Mouse (Mus musculus) erythroblast, embryonic 14.5 days (primary cell): ENCODE data around the gene Phc2. TPM values are rescaled to one million over a fixed set of nuclear protein-coding genes. Genes with fewer than 3 reads are reported as not detected.
A peak's percentile ranks its signal among the peaks of the same experiment; 100 is the strongest.
"Not testable (repeated sequence)": the region's sequence is repeated elsewhere in the genome, so short reads cannot be mapped to it uniquely, and the experiment has no call there.

Source experiments
- H3K27me3 ChIP-seq: 2 replicates; pipeline ENCODE4 v1.6.1; 2012; ENCODE audit warnings: inconsistent platforms; ENCODE audit not compliant: control insufficient read depth
- H3K36me3 ChIP-seq: 2 replicates; pipeline ENCODE4 v1.6.1; 2012; ENCODE audit warnings: mild to moderate bottlenecking, inconsistent platforms; ENCODE audit not compliant: control insufficient read depth
- H3K4me1 ChIP-seq: 2 replicates; pipeline ENCODE4 v1.6.1; 2012; ENCODE audit warnings: inconsistent platforms; ENCODE audit not compliant: control insufficient read depth
- H3K4me3 ChIP-seq: replicated peaks from 2 replicates; pipeline ENCODE3; 2012; ENCODE audit warnings: moderate library complexity, mild to moderate bottlenecking, inconsistent platforms
- H3K9me3 ChIP-seq: 2 replicates; pipeline ENCODE4 v1.6.1; 2012; ENCODE audit warnings: low read length, inconsistent platforms, mixed read lengths; ENCODE audit not compliant: control insufficient read depth
- GATA1 ChIP-seq: IDR thresholded peaks from 2 replicates; pipeline ENCODE4 v1.6.1; 2012; ENCODE audit warnings: low read length, inconsistent platforms, mixed read lengths
- TAL1 ChIP-seq: IDR thresholded peaks from 3 replicates; pipeline ENCODE4 v1.6.1; 2012; ENCODE audit warnings: low read length, inconsistent platforms, mixed read lengths
- polyA plus RNA-seq: library from polyadenylated mRNA; stranded (reverse); fragments of >175 nt; gene quantifications from 2 replicates; pipeline ENCODE4 v1.2.3, GENCODE M21; 2012

Phc2 gene
- polyA plus RNA-seq: 9.0 and 11.2 TPM in 2 replicates

- TF ChIP-seq GATA1: no peak
- TF ChIP-seq TAL1: no peak
- Histone ChIP-seq H3K36me3 (no peaks in the 10 kb centered on the region), H3K4me1 (peaks cover 35% of the 10 kb centered on the region), H3K9me3 (no peaks in the 10 kb centered on the region), H3K4me3 (peak within 1 kb of the TSS; percentile 76), H3K27me3 (peaks cover 24% of the 10 kb centered on the region)
Measured at GRCm38 (mm10) chr4:128654505-128655381, at the start of gene Phc2. TSS of gene Phc2 (plus strand) at chr4:128654702.

GRCm38 (mm10) chr4:128606586-128606985 is 47.9 kb upstream of the Phc2 start:
- H3K27me3 ChIP-seq: no peaks in the 10 kb centered on the region
- peaks cover 33% of the 10 kb centered on the region for H3K4me1 ChIP-seq
- TF ChIP-seq TAL1 (no peak), GATA1 (no peak)
- no peaks in the 10 kb centered on the region for H3K9me3 ChIP-seq
- H3K36me3 ChIP-seq: peaks cover 19% of the 10 kb centered on the region
- no peak overlapping the region for H3K4me3 ChIP-seq

DNA sequence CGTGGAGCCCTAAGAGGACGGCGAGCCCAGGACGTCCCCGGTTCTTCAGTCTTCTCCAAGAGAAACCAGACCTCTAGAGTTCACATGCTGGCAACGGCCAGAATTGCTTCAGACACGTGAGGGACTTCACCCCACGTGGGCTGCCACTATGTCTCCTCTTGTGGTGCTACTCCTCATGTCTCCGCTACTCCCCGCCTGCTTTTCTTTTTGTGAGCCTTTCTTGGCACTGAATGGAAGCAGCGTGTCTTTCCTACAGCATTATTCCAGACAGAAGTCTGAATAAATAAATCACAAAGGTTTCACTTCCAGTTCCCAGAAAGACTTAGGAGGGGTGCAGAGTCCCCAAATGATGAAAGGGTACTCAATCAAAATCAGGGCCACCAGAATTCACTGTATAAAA is 46.8 kb upstream of the Phc2 start:
- TF ChIP-seq GATA1: no peak
- TF ChIP-seq TAL1: no peak
- H3K4me3 ChIP-seq: no peak overlapping the region
- no peaks in the 10 kb centered on the region for H3K9me3 ChIP-seq
- H3K27me3 ChIP-seq: no peaks in the 10 kb centered on the region
- H3K36me3 ChIP-seq: peaks cover 17% of the 10 kb centered on the region
- H3K4me1 ChIP-seq: peaks cover 35% of the 10 kb centered on the region

DNA sequence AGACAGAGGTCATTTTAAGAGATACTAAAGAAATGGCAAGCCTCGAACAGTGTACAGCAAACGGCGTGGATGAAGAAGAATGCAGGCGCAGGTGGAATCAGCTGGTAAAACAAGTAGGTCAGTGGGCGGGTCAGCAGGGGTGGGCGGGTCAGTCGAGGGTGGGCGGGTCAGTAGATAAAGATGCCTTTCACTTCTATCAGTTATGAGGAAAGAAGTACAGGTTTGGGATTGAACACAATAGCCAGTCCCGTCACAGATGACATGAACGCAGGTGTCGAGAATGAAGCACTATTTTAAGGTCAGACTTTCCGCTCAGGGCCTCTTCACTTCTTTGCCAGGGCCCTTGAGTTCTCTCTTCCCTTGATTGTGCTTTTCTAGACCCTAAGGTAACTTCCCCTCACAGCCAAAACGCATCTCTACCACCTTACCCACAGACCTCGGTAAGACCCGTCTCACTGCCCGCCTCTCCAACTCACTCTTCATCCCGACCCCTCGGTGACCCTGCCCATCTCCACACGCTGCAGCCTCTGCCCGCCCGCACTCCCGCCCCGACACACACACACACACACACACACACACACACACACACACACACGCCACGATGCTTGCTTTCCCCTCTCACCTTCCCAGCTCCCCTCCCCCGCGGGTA is 45.1 kb upstream of the Phc2 start:
- H3K4me1 ChIP-seq: peaks cover 35% of the 10 kb centered on the region
- TF ChIP-seq GATA1 (no peak), TAL1 (no peak)
- no peaks in the 10 kb centered on the region for H3K9me3 ChIP-seq
- H3K36me3 ChIP-seq: peaks cover 2% of the 10 kb centered on the region
- no peaks in the 10 kb centered on the region for H3K27me3 ChIP-seq
- peak overlapping the region; percentile 81 for H3K4me3 ChIP-seq

- Histone ChIP-seq H3K36me3 (no peaks in the 10 kb centered on the region), H3K4me1 (peaks cover 35% of the 10 kb centered on the region), H3K27me3 (no peaks in the 10 kb centered on the region)
Measured at GRCm38 (mm10) chr4:128609925-128610402, 44.5 kb upstream of the Phc2 start, which contains the start of gene Zscan20. TSS of gene Zscan20 (minus strand) at chr4:128610098.

GRCm38 (mm10) chr4:128610706-128611105 is 43.8 kb upstream of the Phc2 start:
- Histone ChIP-seq H3K27me3 (peaks cover 4% of the 10 kb centered on the region), H3K4me1 (peaks cover 35% of the 10 kb centered on the region), H3K36me3 (no peaks in the 10 kb centered on the region), H3K4me3 (peak overlapping the region; percentile 81), H3K9me3 (no peaks in the 10 kb centered on the region)
- TF ChIP-seq GATA1: no peak
- TF ChIP-seq TAL1: no peak

More at GRCm38 (mm10) chr4:128609925-128610402, 44.5 kb upstream of the Phc2 start, which contains the start of gene Zscan20:
- peak within 1 kb of the TSS; percentile 81 for H3K4me3 ChIP-seq
- TF ChIP-seq GATA1 (peak; percentile 6; the same call in 1 of the 2 replicates), TAL1 (no peak)
- no peaks in the 10 kb centered on the region for H3K9me3 ChIP-seq

DNA sequence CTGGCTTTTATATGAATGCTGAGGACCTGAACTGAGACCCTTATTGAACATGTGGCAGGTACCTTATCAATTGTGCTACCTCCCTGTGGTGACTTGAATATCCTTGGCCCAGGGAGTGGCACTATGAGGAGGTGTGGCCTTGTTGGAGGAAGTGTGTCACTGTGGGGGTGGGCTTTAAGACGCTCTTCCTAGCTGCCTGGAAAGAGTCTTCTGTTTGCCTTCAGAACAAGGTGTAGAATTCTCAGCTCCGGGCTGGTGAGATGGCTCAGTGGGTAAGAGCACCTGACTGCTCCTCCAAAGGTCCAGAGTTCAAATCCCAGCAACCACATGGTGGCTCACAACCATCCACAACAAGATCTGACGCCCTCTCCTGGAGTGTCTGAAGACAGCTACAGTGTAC is 42.8 kb upstream of the Phc2 start:
- H3K36me3 ChIP-seq, H3K9me3 ChIP-seq, H3K4me3 ChIP-seq: not testable (repeated sequence)
- peaks cover 14% of the 10 kb centered on the region for H3K27me3 ChIP-seq
- peaks cover 32% of the 10 kb centered on the region for H3K4me1 ChIP-seq

DNA sequence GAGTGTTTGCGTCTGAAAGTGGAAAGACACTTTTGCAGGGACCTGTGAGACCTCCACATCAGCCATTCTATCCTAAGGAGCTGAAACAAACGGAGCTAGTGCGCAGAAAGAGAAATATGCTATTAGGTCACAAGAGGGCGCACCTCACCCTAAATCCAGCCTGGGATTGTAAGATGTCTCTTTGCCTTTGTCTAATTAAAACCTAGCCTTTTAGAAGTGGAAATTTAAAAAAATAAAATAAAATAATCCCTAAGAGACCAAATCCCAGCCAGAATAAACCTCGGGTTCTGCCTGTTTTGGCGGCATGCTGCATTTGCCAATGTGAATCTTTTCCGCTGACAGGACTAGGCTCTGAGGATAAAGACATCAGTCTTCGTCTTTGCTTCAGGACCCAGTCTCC is 41.2 kb upstream of the Phc2 start:
- Histone ChIP-seq H3K4me3 (no peak overlapping the region), H3K4me1 (peaks cover 30% of the 10 kb centered on the region), H3K27me3 (peaks cover 30% of the 10 kb centered on the region), H3K36me3 (no peaks in the 10 kb centered on the region), H3K9me3 (no peaks in the 10 kb centered on the region)
- TF ChIP-seq TAL1 (no peak), GATA1 (no peak)

DNA sequence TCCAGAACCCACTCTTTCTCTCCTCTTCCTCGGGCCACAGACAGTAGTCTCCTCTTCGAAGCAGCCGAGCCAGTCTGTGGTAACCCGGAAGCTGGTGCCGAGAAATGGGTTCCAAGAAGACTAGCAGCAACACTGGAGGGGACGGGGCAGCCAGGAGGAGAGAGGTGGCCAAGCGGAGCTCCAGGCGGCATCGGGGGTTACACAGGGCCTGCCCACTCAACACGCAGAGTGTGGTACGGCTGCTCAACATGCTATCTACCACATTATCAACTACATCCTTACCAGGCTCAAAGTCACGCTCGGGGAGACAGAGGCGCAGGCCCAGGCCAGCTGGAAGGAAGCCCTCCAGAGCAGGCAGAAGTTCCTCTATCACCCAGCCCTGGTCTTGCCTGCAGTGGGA is 38.7 kb upstream of the Phc2 start:
- Histone ChIP-seq H3K27me3 (peaks cover 42% of the 10 kb centered on the region), H3K4me3 (no peak overlapping the region), H3K4me1 (peaks cover 12% of the 10 kb centered on the region), H3K36me3 (no peaks in the 10 kb centered on the region), H3K9me3 (no peaks in the 10 kb centered on the region)
- no peak for TF ChIP-seq GATA1
- no peak for TF ChIP-seq TAL1
